Mouse (Mus musculus) liver, embryonic 14.5 days (tissue): ENCODE data around the gene Fem1a. TPM values are rescaled to one million over a fixed set of nuclear protein-coding genes. Genes with fewer than 3 reads are reported as not detected.

ENCODE experiments used
- ATAC-seq: fragments of 200-750 bp; cut with Nextera tagmentation; 2 replicates; pipeline ENCODE4 v1.8.0; 2017; ENCODE audit warnings: moderate number of reproducible peaks, mild to moderate bottlenecking, moderate library complexity; ENCODE audit not compliant: insufficient read depth
- DNase-seq, 3 experiments: peaks; one replicate each; pipeline ENCODE4 v3.0.0-alpha.2; 2012 to 2013; ENCODE audit warnings: low read depth in 3 of 3, low spot score in 3 of 3
- H3K27ac ChIP-seq: fragments of 300-500 bp; sonication (generic); 2 replicates; pipeline ENCODE4 v1.5.1; 2014; ENCODE audit warnings: moderate library complexity, mild to moderate bottlenecking, control low read depth, inconsistent platforms
- H3K27me3 ChIP-seq: fragments of 300-500 bp; sonication (generic); 2 replicates; pipeline ENCODE4 v1.6.1; 2014; ENCODE audit warnings: mild to moderate bottlenecking, low read length, moderate library complexity; ENCODE audit not compliant: control insufficient read depth, insufficient read depth
- H3K36me3 ChIP-seq: fragments of 300-500 bp; sonication (generic); replicated peaks from 2 replicates; pipeline ENCODE4 v1.6.1; 2014; ENCODE audit warnings: low read depth; ENCODE audit not compliant: control insufficient read depth, insufficient read depth
- H3K4me1 ChIP-seq, 2 experiments: fragments of 200-500 bp in 1 of 2; fragments of 300-500 bp in 1 of 2; sonication (generic) in 1 of 2; replicated peaks; 2 replicates each; pipeline ENCODE4 v1.6.1; 2012 to 2014; ENCODE audit warnings: antibody characterized with exemption in 1 of 2, inconsistent platforms in 1 of 2, low read length in 1 of 2; ENCODE audit not compliant: control insufficient read depth in 2 of 2, insufficient read depth in 2 of 2
- H3K4me2 ChIP-seq: fragments of 300-500 bp; sonication (generic); 2 replicates; pipeline ENCODE4 v1.6.1; 2014; ENCODE audit warnings: low read depth, mild to moderate bottlenecking, control low read depth, moderate library complexity
- H3K4me3 ChIP-seq, 2 experiments: fragments of 200-500 bp in 1 of 2; fragments of 300-500 bp in 1 of 2; sonication (generic) in 1 of 2; 2 replicates each; pipeline ENCODE4 v1.5.1; 2012 to 2014; ENCODE audit warnings: low read depth in 2 of 2, low read length in 2 of 2, mild to moderate bottlenecking in 2 of 2, control low read depth in 1 of 2, inconsistent platforms in 1 of 2, moderate library complexity in 1 of 2; ENCODE audit not compliant: insufficient read depth in 1 of 2
- H3K9ac ChIP-seq: fragments of 300-500 bp; sonication (generic); replicated peaks from 2 replicates; pipeline ENCODE4 v1.6.1; 2014; ENCODE audit warnings: mild to moderate bottlenecking, control low read depth, moderate library complexity
- H3K9me3 ChIP-seq: fragments of 300-500 bp; sonication (generic); 2 replicates; pipeline ENCODE4 v1.6.1; 2016; ENCODE audit warnings: low read length, mixed read lengths; ENCODE audit not compliant: control insufficient read depth
- CTCF ChIP-seq: IDR thresholded peaks from 2 replicates; pipeline ENCODE4 v1.5.1; 2016; ENCODE audit warnings: antibody characterized with exemption, low read depth, control low read depth
- EP300 ChIP-seq: IDR thresholded peaks from 2 replicates; pipeline ENCODE4 v1.6.1; 2016; ENCODE audit warnings: antibody characterized with exemption, low read depth
- WGBS: fragments of 180-500 bp; shearing (Covaris S2); extraction: QIAGEN DNeasy Blood & Tissue Kit; methylation state at CpG from one replicate; pipeline ENCODE4 v1.1.7; 2014; ENCODE audit not compliant: insufficient replicate concordance; 5-methylcytosine and 5-hydroxymethylcytosine counted together
- polyA plus RNA-seq, 2 experiments: library from polyadenylated mRNA; depleted of rRNA in 1 of 2; stranded (reverse) in 1 of 2; unstranded in 1 of 2; fragments of >200 nt; fragmentation: Nextera tagmentation in 1 of 2; extraction: Ambion mirVana in 1 of 2; gene quantifications; 2 replicates each; pipeline versions ENCODE4 v1.2.1 to v1.2.3; 2012 to 2014

Gene Fem1a
- polyA plus RNA-seq, 2 experiments, result 4.9 to 5.8 TPM

DNA sequence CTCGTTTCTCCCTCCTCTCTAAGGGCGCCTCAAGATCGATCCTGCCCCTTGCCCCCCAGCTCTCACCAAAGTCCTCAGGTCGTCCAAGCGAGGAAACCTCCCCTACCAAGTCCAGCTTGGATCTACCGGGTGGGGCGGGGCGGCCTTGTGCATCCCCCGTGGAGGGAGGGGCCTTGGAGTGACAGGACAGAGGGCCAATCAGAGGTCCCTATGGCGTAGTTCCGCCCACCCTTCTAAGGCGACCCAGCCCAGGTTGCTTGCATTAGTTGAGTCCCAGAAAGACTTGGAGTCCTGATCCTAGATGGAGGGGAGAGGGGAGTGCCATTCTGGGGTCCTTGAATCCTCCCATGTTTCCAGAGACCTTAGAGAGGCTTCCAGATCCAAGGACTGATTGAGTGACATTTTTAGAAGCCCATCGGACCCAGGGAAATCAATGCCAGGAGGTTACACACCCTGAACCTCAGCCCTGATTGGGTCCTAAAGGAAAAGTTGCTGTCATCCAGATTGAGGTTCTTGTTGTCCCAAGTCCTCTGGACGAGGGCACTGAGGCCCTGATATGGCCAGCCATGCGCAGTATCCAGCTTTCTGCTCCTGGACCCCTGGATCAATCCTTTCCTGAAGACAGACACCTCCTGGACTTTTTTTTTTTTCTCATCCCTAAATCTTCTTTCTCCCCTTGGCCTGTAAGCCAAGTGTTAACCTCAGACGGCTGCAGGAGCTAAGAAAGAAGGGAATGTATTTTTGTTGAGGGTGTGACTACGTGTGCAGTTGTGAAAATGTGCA is 34.0 kb downstream of the Fem1a start:
- H3K9ac ChIP-seq, result peak overlapping the region; percentile 48
- H3K36me3 ChIP-seq, result peaks cover under 1% of the 10 kb centered on the region; the same call in 1 of the 2 replicates
- ATAC-seq (peak; percentile 80), DNase-seq (peak; percentile 83 to 85 (median 84))
- no peaks in the 10 kb centered on the region for H3K27me3 ChIP-seq
- peak overlapping the region; percentile 82 for H3K27ac ChIP-seq
- H3K4me3 ChIP-seq, result peak overlapping the region; percentile 62 to 76
- H3K9me3 ChIP-seq, result no peaks in the 10 kb centered on the region
- H3K4me1 ChIP-seq, result peaks cover 39 to 50% of the 10 kb centered on the region in 2 experiments
- 3% methylated on average over 17 of the region's 17 CpGs for WGBS
- H3K4me2 ChIP-seq, result peak overlapping the region; percentile 69
- TF ChIP-seq EP300, result no peak
- no peak for TF ChIP-seq CTCF

DNA sequence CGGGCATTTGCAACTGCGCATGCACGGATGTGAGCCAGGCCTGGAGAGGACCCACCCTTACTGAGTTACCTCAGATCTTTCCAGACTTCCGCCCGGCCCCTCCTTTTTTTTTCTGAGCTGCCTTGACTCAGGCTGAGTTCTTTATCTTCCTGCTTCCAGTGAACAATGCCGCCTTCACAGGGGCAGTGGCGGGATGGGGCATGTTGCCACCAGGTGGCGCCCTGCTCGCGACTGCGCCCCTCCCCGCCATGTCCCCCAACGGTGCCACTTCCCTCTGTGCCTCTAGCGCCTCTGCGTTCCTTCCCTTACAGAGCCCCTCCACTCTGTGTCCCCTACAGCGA is 34.5 kb downstream of the Fem1a start:
- peak overlapping the region; percentile 82 for H3K27ac ChIP-seq
- ATAC-seq (peak; percentile 80), DNase-seq (peak; percentile 85 to 91 (median 87))
- H3K36me3 ChIP-seq, result no peaks in the 10 kb centered on the region; the same call in 1 of the 2 replicates
- under 1% methylated on average over 16 of the region's 16 CpGs for WGBS
- H3K4me2 ChIP-seq, result peak overlapping the region; percentile 69
- no peaks in the 10 kb centered on the region for H3K9me3 ChIP-seq
- peak overlapping the region; percentile 62 to 76 for H3K4me3 ChIP-seq
- H3K4me1 ChIP-seq, result peaks cover 39 to 50% of the 10 kb centered on the region in 2 experiments
- H3K9ac ChIP-seq, result peak overlapping the region; percentile 45
- H3K27me3 ChIP-seq, result no peaks in the 10 kb centered on the region
- 0 out of 2 replicates have a peak, but pooled peaks have one; percentile 21 for TF ChIP-seq EP300
- TF ChIP-seq CTCF, result peak; percentile 98

DNA sequence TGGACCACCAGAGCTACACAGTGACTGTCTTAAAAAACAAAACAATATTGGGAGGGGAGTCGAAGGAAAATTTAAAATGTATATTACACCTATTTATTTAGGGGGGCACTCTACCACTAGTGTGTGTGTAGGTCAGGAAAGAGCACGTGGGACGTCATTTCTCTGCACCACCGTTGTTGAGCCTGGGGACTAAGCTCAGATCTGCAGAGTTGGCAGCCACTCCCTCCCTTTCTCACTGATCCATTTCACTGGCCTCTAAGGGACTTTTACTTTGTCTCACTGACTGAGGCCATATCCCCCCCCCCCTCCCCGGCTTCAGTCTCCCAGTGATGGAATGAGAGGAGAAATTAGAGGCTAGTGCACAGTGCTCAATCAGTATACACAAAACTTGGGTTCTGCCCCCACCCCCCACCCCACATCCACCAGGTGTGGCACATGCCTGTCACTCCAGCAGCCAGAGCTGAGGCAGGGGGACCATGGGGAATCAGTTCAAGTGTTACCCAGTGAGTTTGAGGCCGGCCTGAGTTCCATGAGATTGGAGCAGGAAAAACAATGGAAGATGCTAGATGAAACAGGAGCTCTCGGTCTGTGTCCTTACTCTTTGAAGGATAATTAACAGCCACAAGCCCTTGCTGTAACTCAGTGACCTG is 35.3 kb downstream of the Fem1a start:
- Histone ChIP-seq H3K9me3 (no peaks in the 10 kb centered on the region), H3K4me2 (peak overlapping the region; percentile 69), H3K4me1 (peaks cover 37 to 43% of the 10 kb centered on the region in 2 experiments)

DNA sequence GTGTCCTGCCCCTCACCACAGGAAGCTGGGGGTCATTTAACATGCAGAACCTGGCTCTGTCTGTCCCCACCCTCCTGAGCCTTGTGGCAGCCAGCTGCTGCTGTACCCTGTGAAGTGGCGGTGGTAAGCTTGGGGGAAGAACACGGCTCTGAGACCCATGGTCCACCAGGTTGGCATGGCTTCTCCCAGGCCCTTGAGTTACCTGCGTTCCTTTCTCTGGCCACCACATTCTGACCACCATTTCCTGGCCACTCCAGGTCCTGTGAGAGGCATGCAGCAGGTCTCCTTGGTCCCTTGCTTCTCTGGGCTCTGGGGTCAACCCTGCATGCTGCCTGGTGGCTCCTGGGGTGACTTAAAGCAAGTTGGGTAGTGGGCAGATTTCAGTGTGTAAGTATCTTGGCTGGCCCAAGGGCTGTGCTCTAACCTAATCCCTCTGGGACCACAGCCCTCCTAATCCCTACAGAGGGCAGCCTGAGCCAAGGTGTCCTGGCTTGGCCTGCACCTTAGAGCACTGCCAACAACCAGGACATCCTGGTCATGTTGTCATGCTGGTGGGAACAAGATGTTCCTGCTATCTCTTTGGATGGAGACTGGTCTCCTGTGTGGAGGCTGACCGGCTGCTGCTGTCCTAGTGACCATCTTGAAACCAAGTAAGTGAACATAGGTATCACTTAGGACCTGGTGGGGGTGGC is 36.1 kb downstream of the Fem1a start, which contains the start of gene Plin3:
Plin3 (minus strand) TSS at position 343 of the 692 bp plus-strand sequence.
- Histone ChIP-seq H3K27me3 (no peaks in the 10 kb centered on the region; the same call in 1 of the 2 replicates), H3K27ac (no peak within 1 kb of the TSS; the same call in 1 of the 2 replicates), H3K4me1 (peaks cover 30 to 38% of the 10 kb centered on the region in 2 experiments), H3K4me2 (peak within 1 kb of the TSS; percentile 69), H3K4me3 (no peak within 1 kb of the TSS), H3K36me3 (no peaks in the 10 kb centered on the region), H3K9ac (peak within 1 kb of the TSS; percentile 41), H3K9me3 (no peaks in the 10 kb centered on the region)
- no peak for DNase-seq
- no peak for TF ChIP-seq CTCF
- TF ChIP-seq EP300, result no peak
- ATAC-seq, result no peak
- 74% methylated on average over 4 of the region's 4 CpGs for WGBS

More for the DNA sequence above, 35.3 kb downstream of the Fem1a start:
- peak overlapping the region; percentile 41 for H3K9ac ChIP-seq
- TF ChIP-seq EP300, result no peak
- TF ChIP-seq CTCF, result no peak
- H3K36me3 ChIP-seq, result no peaks in the 10 kb centered on the region
- 78% methylated on average over 7 of the region's 7 CpGs for WGBS
- H3K4me3 ChIP-seq, result no peak overlapping the region
- H3K27ac ChIP-seq, result peak overlapping the region; percentile 72
- DNase-seq (no peak), ATAC-seq (no peak)
- no peaks in the 10 kb centered on the region for H3K27me3 ChIP-seq
